Mouse (Mus musculus): ENCODE measurements around the gene Mapk8ip2. TPM values are rescaled to one million over a fixed set of nuclear protein-coding genes. Genes with fewer than 3 reads are reported as not detected.
"Not testable (repeated sequence)": the region's sequence is repeated elsewhere in the genome, so short reads cannot be mapped to it uniquely, and the experiment has no call there.

Mapk8ip2 gene
- polyA plus RNA-seq, 1 experiment from 2014 or later: 26.4 TPM

GRCm38 (mm10) chr15:89429352-89430221 is 24.1 kb upstream of the Mapk8ip2 start, which contains the start of the genes C730034F03Rik, Gm44502 and Chkb:
Gene C730034F03Rik, plus strand, starts transcription at chr15:89429589.
Gene Gm44502, minus strand, starts transcription at chr15:89429696.
Gene Chkb, minus strand, starts transcription at chr15:89429908.
- Histone ChIP-seq H3K27ac (replicated peaks) (peak within 1 kb of the TSS; percentile 96), H3K27me3 (ENCODE audit: low read depth, poor library complexity, severe bottlenecking) (peaks cover 13% of the 10 kb centered on the region; the same call in 1 of the 2 replicates), H3K36me3 (peaks cover 31% of the 10 kb centered on the region), H3K4me3 (peak within 1 kb of the TSS; percentile 84), H3K9me3 (replicated peaks) (no peaks in the 10 kb centered on the region), H3K4me1 (peaks cover 38% of the 10 kb centered on the region)
- WGBS: under 1% methylated on average over 70 of the region's 70 CpGs
- peak; percentile 94 for DNase-seq (ENCODE audit: low spot score)

- peaks cover 29% of the 10 kb centered on the region for H3K36me3 ChIP-seq
- peak overlapping the region; percentile 84 for H3K4me3 ChIP-seq
- no peak for DNase-seq (ENCODE audit: low spot score)
- H3K27me3 ChIP-seq (ENCODE audit: low read depth, poor library complexity, severe bottlenecking): peaks cover 7% of the 10 kb centered on the region; the same call in 1 of the 2 replicates
- WGBS: 44% methylated on average over 6 of the region's 6 CpGs
- H3K9me3 ChIP-seq (replicated peaks): no peaks in the 10 kb centered on the region
- H3K4me1 ChIP-seq: peaks cover 32% of the 10 kb centered on the region
- H3K27ac ChIP-seq (replicated peaks): peak overlapping the region; percentile 96
Observed at GRCm38 (mm10) chr15:89430341-89430740, 23.4 kb upstream of the Mapk8ip2 start.

- Histone ChIP-seq H3K36me3 (peaks cover 25% of the 10 kb centered on the region), H3K4me1 (peaks cover 28% of the 10 kb centered on the region), H3K4me3 (peak overlapping the region; percentile 84; the same call in 1 of the 2 replicates)
- not testable (repeated sequence) for DNase-seq (ENCODE audit: low spot score); H3K9me3 ChIP-seq (replicated peaks); H3K27me3 ChIP-seq (ENCODE audit: low read depth, poor library complexity, severe bottlenecking); H3K27ac ChIP-seq (replicated peaks)
- 89% methylated on average over 9 of the region's 9 CpGs for WGBS
Observed at GRCm38 (mm10) chr15:89430771-89431170, 22.9 kb upstream of the Mapk8ip2 start.

GRCm38 (mm10) chr15:89431271-89431670 is 22.4 kb upstream of the Mapk8ip2 start:
- no peak for DNase-seq (ENCODE audit: low spot score)
- 89% methylated on average over 3 of the region's 3 CpGs for WGBS
- no peak overlapping the region for H3K27ac ChIP-seq (replicated peaks)
- peaks cover 25% of the 10 kb centered on the region for H3K4me1 ChIP-seq
- H3K27me3 ChIP-seq (ENCODE audit: low read depth, poor library complexity, severe bottlenecking): no peaks in the 10 kb centered on the region
- H3K36me3 ChIP-seq: peaks cover 20% of the 10 kb centered on the region
- no peaks in the 10 kb centered on the region for H3K9me3 ChIP-seq (replicated peaks)
- H3K4me3 ChIP-seq: no peak overlapping the region

- Histone ChIP-seq H3K4me3 (no peak overlapping the region), H3K27me3 (ENCODE audit: low read depth, poor library complexity, severe bottlenecking) (no peaks in the 10 kb centered on the region), H3K4me1 (peaks cover 25% of the 10 kb centered on the region), H3K9me3 (replicated peaks) (no peaks in the 10 kb centered on the region), H3K27ac (replicated peaks) (no peak overlapping the region), H3K36me3 (peaks cover 14% of the 10 kb centered on the region)
- 91% methylated on average over 6 of the region's 6 CpGs for WGBS
- DNase-seq (ENCODE audit: low spot score): no peak
Observed at GRCm38 (mm10) chr15:89431806-89432205, 21.9 kb upstream of the Mapk8ip2 start.

- H3K9me3 ChIP-seq (replicated peaks): no peaks in the 10 kb centered on the region
- 79% methylated on average over 4 of the region's 4 CpGs for WGBS
- no peaks in the 10 kb centered on the region for H3K27me3 ChIP-seq (ENCODE audit: low read depth, poor library complexity, severe bottlenecking)
- H3K4me3 ChIP-seq: no peak overlapping the region
- H3K36me3 ChIP-seq: peaks cover 3% of the 10 kb centered on the region
- H3K4me1 ChIP-seq: peaks cover 22% of the 10 kb centered on the region
- no peak for DNase-seq (ENCODE audit: low spot score)
- no peak overlapping the region for H3K27ac ChIP-seq (replicated peaks)
Observed at GRCm38 (mm10) chr15:89432946-89433345, 20.8 kb upstream of the Mapk8ip2 start.

GRCm38 (mm10) chr15:89434136-89434535 is 19.6 kb upstream of the Mapk8ip2 start:
- 71% methylated on average over 3 of the region's 3 CpGs for WGBS
- H3K4me3 ChIP-seq: no peak overlapping the region
- H3K27me3 ChIP-seq (ENCODE audit: low read depth, poor library complexity, severe bottlenecking): no peaks in the 10 kb centered on the region
- peaks cover 11% of the 10 kb centered on the region for H3K4me1 ChIP-seq
- H3K9me3 ChIP-seq (replicated peaks): no peaks in the 10 kb centered on the region
- no peak overlapping the region for H3K27ac ChIP-seq (replicated peaks)
- H3K36me3 ChIP-seq: no peaks in the 10 kb centered on the region
- no peak for DNase-seq (ENCODE audit: low spot score)

GRCm38 (mm10) chr15:89435878-89436277 is 17.8 kb upstream of the Mapk8ip2 start:
- H3K36me3 ChIP-seq: no peaks in the 10 kb centered on the region
- no peaks in the 10 kb centered on the region for H3K9me3 ChIP-seq (replicated peaks)
- H3K27me3 ChIP-seq (ENCODE audit: low read depth, poor library complexity, severe bottlenecking): no peaks in the 10 kb centered on the region
- 83% methylated on average over 5 of the region's 5 CpGs for WGBS
- H3K27ac ChIP-seq (replicated peaks): no peak overlapping the region
- no peak overlapping the region for H3K4me3 ChIP-seq
- no peak for DNase-seq (ENCODE audit: low spot score)
- H3K4me1 ChIP-seq: 0 out of 2 replicates have a peak, but pooled peaks cover 3% of the 10 kb centered on the region

- no peak for DNase-seq (ENCODE audit: low spot score)
- H3K36me3 ChIP-seq: no peaks in the 10 kb centered on the region
- 45% methylated on average over 8 of the region's 8 CpGs for WGBS
Observed at GRCm38 (mm10) chr15:89442486-89443070, 11.1 kb upstream of the Mapk8ip2 start.

GRCm38 (mm10) chr15:89452906-89453864 is 528 bp upstream of the Mapk8ip2 start:
- peak; percentile 57 for DNase-seq (ENCODE audit: low spot score)
- Histone ChIP-seq H3K27ac (replicated peaks) (peak overlapping the region; percentile 93), H3K27me3 (ENCODE audit: low read depth, poor library complexity, severe bottlenecking) (peaks cover 29% of the 10 kb centered on the region), H3K36me3 (peaks cover 20% of the 10 kb centered on the region), H3K4me1 (peaks cover 28% of the 10 kb centered on the region), H3K4me3 (peak overlapping the region; percentile 85), H3K9me3 (replicated peaks) (no peaks in the 10 kb centered on the region)
- WGBS: 5% methylated on average over 24 of the region's 24 CpGs

More at GRCm38 (mm10) chr15:89442486-89443070, 11.1 kb upstream of the Mapk8ip2 start:
- H3K27ac ChIP-seq (replicated peaks): no peak overlapping the region
- no peaks in the 10 kb centered on the region for H3K27me3 ChIP-seq (ENCODE audit: low read depth, poor library complexity, severe bottlenecking)
- H3K4me1 ChIP-seq: no peaks in the 10 kb centered on the region
- no peaks in the 10 kb centered on the region for H3K9me3 ChIP-seq (replicated peaks)
- H3K4me3 ChIP-seq: no peak overlapping the region

- peak overlapping the region; percentile 93 for H3K27ac ChIP-seq (replicated peaks)
- no peak for DNase-seq (ENCODE audit: low spot score)
- peaks cover 35% of the 10 kb centered on the region for H3K36me3 ChIP-seq
- no peaks in the 10 kb centered on the region for H3K9me3 ChIP-seq (replicated peaks)
- WGBS: 21% methylated on average over 5 of the region's 6 CpGs
- peak overlapping the region; percentile 85 for H3K4me3 ChIP-seq
- H3K4me1 ChIP-seq: peaks cover 28% of the 10 kb centered on the region
- peaks cover 29% of the 10 kb centered on the region for H3K27me3 ChIP-seq (ENCODE audit: low read depth, poor library complexity, severe bottlenecking)
Observed at GRCm38 (mm10) chr15:89454857-89455256, 1.1 kb downstream of the Mapk8ip2 start.

- Histone ChIP-seq H3K9me3 (replicated peaks) (no peaks in the 10 kb centered on the region), H3K4me3 (peak overlapping the region; percentile 85; the same call in 1 of the 2 replicates), H3K4me1 (peaks cover 28% of the 10 kb centered on the region), H3K27ac (replicated peaks) (no peak overlapping the region), H3K36me3 (peaks cover 43% of the 10 kb centered on the region), H3K27me3 (ENCODE audit: low read depth, poor library complexity, severe bottlenecking) (peaks cover 29% of the 10 kb centered on the region)
- WGBS: 77% methylated on average over 6 of the region's 6 CpGs
- DNase-seq (ENCODE audit: low spot score): no peak
Observed at GRCm38 (mm10) chr15:89455642-89456041, 1.9 kb downstream of the Mapk8ip2 start.
